Mouse (Mus musculus): ENCODE data around the gene Rnf220. TPM values are rescaled to one million over a fixed set of nuclear protein-coding genes. Genes with fewer than 3 reads are reported as not detected.

Rnf220 gene
- polyA plus RNA-seq, 1 experiment, result 84.5 TPM

GRCm38 (mm10) chr4:117416827-117417226 is 80.0 kb downstream of the Rnf220 start:
- no peak overlapping the region for H3K27ac ChIP-seq (ENCODE audit: insufficient read depth, low read depth, low read length)
- TF ChIP-seq CTCF (IDR thresholded peaks at IDR 0.05; ENCODE audit: low read depth, low read length) (no peak), POLR2A (IDR thresholded peaks at IDR 0.05; ENCODE audit: borderline replicate concordance, low read depth, low read length) (no peak)
- no peak overlapping the region for H3K4me3 ChIP-seq (ENCODE audit: insufficient read depth, low read length)
- no peaks in the 10 kb centered on the region for H3K4me1 ChIP-seq (ENCODE audit: control insufficient read depth, insufficient read depth, low read length)

- no peaks in the 10 kb centered on the region for H3K4me1 ChIP-seq (ENCODE audit: control insufficient read depth, insufficient read depth, low read length)
- H3K4me3 ChIP-seq (ENCODE audit: insufficient read depth, low read length), result no peak overlapping the region
- no peak overlapping the region for H3K27ac ChIP-seq (ENCODE audit: insufficient read depth, low read depth, low read length)
- TF ChIP-seq POLR2A (IDR thresholded peaks at IDR 0.05; ENCODE audit: borderline replicate concordance, low read depth, low read length), result no peak
- TF ChIP-seq CTCF (IDR thresholded peaks at IDR 0.05; ENCODE audit: low read depth, low read length), result no peak
Measured at GRCm38 (mm10) chr4:117410049-117410410, 86.8 kb downstream of the Rnf220 start.

DNA sequence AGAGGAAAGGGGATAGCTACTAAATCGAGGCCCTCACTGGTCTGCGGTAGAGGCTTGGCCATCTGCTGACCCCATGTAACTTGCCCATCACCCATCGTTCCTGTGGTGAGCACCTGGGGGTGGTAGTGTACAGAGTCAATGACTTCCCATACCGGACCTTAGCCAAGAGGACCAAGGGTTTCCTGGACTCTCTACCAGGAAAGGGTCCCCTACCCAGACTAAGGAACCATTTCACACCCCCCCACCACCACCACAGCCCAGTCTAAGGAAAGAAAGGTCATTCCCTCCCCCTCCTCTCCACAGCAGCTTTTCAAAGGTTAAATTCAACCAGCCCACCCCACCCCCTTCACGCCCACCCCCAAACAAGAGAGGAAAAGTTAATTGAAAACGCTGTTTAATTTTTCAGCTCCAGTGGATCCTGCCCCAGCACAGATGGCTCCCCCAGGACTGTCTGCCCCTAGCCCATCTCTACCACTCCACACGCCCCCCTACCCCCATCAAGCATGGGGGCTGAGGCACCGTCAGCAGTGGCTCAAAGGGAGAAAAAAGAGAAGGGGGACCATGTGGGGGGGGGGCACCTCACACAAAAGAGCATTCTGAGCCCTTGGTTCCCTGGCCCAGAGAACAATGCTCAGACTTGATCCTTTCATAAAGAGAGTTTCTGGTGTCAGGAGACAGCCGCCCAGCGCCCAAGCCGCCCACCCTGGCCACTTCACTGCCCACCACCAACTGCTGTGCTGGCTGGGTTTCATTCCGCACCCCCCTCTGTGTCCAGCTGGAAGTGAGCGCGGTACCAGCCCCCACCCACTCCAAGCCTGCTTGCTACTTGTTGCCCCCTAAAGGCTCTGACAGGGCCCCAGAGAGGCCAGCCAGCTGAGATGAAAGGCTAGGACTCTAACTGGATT is 87.5 kb downstream of the Rnf220 start:
- Histone ChIP-seq H3K4me1 (ENCODE audit: control insufficient read depth, insufficient read depth, low read length) (no peaks in the 10 kb centered on the region), H3K4me3 (ENCODE audit: insufficient read depth, low read length) (no peak overlapping the region), H3K27ac (ENCODE audit: insufficient read depth, low read depth, low read length) (no peak overlapping the region)
- TF ChIP-seq POLR2A (IDR thresholded peaks at IDR 0.05; ENCODE audit: borderline replicate concordance, low read depth, low read length), result no peak
- TF ChIP-seq CTCF (IDR thresholded peaks at IDR 0.05; ENCODE audit: low read depth, low read length), result no peak

DNA sequence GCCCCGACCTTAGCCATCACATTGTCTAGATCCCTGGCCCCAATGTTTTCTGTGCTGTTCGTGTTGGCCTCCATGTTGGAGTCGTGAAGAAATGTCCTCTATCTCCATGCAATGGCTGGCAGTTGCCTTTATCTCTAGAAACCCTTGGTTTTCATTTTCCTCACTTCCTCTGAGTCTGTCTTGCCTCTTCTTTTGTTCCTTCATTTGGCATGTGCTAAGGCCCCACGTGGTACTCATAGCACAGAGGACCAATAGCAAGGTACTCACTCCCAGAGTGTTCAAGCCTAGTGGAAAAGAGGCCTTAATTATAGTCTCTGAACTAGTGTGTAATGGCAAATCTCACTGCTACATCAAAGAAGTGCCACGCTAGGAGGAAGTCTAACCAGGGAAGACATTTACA is 88.9 kb downstream of the Rnf220 start:
- Histone ChIP-seq H3K4me3 (ENCODE audit: insufficient read depth, low read length) (no peak overlapping the region), H3K27ac (ENCODE audit: insufficient read depth, low read depth, low read length) (no peak overlapping the region)

DNA sequence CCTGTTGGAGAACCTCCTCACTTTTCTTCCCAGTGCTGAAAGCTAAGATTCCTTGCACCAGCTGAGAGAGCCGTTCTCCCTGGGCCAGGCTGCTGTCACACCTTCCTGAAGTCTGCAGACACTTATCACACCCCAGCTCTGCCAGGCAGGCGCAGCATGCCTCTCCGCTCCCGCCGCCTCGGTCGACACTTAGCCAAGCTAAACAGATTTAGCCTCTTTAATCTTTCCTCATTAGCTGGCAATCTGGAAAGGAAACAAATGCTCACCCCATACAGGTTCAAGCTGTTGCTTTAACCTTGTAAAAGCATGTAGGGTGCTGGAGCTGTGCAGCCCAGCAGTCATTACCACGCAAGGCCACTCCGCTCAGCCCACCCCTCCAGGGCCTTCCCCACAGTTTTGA is 90.9 kb downstream of the Rnf220 start:
- H3K4me1 ChIP-seq (ENCODE audit: control insufficient read depth, insufficient read depth, low read length), result no peaks in the 10 kb centered on the region
- H3K4me3 ChIP-seq (ENCODE audit: insufficient read depth, low read length), result no peak overlapping the region
- no peak overlapping the region for H3K27ac ChIP-seq (ENCODE audit: insufficient read depth, low read depth, low read length)
- no peak for TF ChIP-seq POLR2A (IDR thresholded peaks at IDR 0.05; ENCODE audit: borderline replicate concordance, low read depth, low read length)

More for the DNA sequence above, 88.9 kb downstream of the Rnf220 start:
- TF ChIP-seq CTCF (IDR thresholded peaks at IDR 0.05; ENCODE audit: low read depth, low read length) (no peak), POLR2A (IDR thresholded peaks at IDR 0.05; ENCODE audit: borderline replicate concordance, low read depth, low read length) (no peak)
- no peaks in the 10 kb centered on the region for H3K4me1 ChIP-seq (ENCODE audit: control insufficient read depth, insufficient read depth, low read length)

DNA sequence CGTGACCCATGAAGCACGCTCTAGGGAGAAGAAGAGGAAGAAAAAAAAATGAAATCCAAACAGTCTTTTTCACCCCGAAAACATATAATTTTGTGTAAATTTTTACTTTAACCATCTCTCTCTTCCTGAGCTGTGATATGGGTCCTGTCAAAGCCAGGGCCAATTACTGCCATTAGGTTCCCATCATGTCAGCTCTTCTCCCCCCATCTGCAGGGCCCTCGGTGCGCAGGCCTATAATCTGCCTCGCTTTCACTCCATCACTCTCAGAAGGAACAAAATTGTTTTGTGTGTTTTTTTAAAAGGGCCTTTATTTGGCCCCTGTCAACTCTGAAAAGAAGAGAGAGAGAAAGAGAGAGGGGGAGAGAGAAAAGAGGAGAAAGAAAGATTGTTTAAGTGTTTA is 91.6 kb downstream of the Rnf220 start:
- Histone ChIP-seq H3K27ac (ENCODE audit: insufficient read depth, low read depth, low read length) (no peak overlapping the region), H3K4me1 (ENCODE audit: control insufficient read depth, insufficient read depth, low read length) (no peaks in the 10 kb centered on the region), H3K4me3 (ENCODE audit: insufficient read depth, low read length) (no peak overlapping the region)
- TF ChIP-seq CTCF (IDR thresholded peaks at IDR 0.05; ENCODE audit: low read depth, low read length), result no peak
- TF ChIP-seq POLR2A (IDR thresholded peaks at IDR 0.05; ENCODE audit: borderline replicate concordance, low read depth, low read length), result no peak

- no peak overlapping the region for H3K4me3 ChIP-seq (ENCODE audit: insufficient read depth, low read length)
- H3K4me1 ChIP-seq (ENCODE audit: control insufficient read depth, insufficient read depth, low read length), result no peaks in the 10 kb centered on the region
- no peak overlapping the region for H3K27ac ChIP-seq (ENCODE audit: insufficient read depth, low read depth, low read length)
- TF ChIP-seq CTCF (IDR thresholded peaks at IDR 0.05; ENCODE audit: low read depth, low read length), result no peak
- no peak for TF ChIP-seq POLR2A (IDR thresholded peaks at IDR 0.05; ENCODE audit: borderline replicate concordance, low read depth, low read length)
Measured at GRCm38 (mm10) chr4:117403411-117403810, 93.4 kb downstream of the Rnf220 start.

DNA sequence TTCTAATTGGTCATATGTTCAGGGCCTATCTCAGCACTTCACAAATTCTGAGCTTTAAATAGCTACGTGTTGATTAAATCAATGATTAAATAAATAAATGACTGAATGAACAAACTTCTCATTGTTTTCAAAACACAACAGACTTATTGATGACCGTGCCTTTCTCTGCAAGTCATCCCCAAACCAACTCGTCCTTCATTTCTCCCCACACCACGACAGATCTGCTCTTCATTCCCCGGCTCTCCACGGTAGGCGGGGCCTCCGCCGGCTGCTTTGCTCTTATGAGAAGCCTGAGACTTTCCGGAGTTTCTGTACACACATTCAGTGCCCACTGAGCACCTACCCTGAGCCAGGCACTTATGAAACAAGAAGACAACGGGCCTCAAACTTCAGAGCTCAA is 99.7 kb downstream of the Rnf220 start:
- no peak for TF ChIP-seq POLR2A (IDR thresholded peaks at IDR 0.05; ENCODE audit: borderline replicate concordance, low read depth, low read length)
- TF ChIP-seq CTCF (IDR thresholded peaks at IDR 0.05; ENCODE audit: low read depth, low read length), result no peak
- Histone ChIP-seq H3K4me3 (ENCODE audit: insufficient read depth, low read length) (no peak overlapping the region), H3K27ac (ENCODE audit: insufficient read depth, low read depth, low read length) (no peak overlapping the region), H3K4me1 (ENCODE audit: control insufficient read depth, insufficient read depth, low read length) (no peaks in the 10 kb centered on the region)

DNA sequence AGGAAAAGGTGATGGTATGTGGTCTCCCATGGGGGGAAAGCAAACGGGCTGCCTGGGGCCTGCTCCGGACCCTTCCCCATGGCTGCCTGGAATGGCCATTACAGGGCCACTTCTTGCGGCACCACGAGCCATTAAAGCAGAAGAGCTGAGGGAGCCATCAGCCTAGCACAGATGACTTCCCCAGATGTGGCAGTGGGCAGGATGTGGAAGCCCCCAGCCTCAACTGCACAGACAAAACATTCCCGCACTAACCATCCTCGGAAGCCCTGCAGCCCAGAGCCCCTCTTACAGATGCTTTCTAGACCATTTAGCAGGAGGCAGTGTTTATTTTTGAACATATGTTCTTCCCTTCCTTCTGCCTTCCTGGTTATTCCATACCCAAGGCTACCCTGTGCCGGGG is 103.8 kb downstream of the Rnf220 start:
- TF ChIP-seq CTCF (IDR thresholded peaks at IDR 0.05; ENCODE audit: low read depth, low read length), result no peak

GRCm38 (mm10) chr4:117392391-117392790 is 104.5 kb downstream of the Rnf220 start:
- Histone ChIP-seq H3K4me1 (ENCODE audit: control insufficient read depth, insufficient read depth, low read length) (no peaks in the 10 kb centered on the region), H3K27ac (ENCODE audit: insufficient read depth, low read depth, low read length) (no peak overlapping the region), H3K4me3 (ENCODE audit: insufficient read depth, low read length) (no peak overlapping the region)
- no peak for TF ChIP-seq POLR2A (IDR thresholded peaks at IDR 0.05; ENCODE audit: borderline replicate concordance, low read depth, low read length)
- TF ChIP-seq CTCF (IDR thresholded peaks at IDR 0.05; ENCODE audit: low read depth, low read length), result no peak

More for the DNA sequence above, 103.8 kb downstream of the Rnf220 start:
- Histone ChIP-seq H3K4me3 (ENCODE audit: insufficient read depth, low read length) (no peak overlapping the region), H3K27ac (ENCODE audit: insufficient read depth, low read depth, low read length) (no peak overlapping the region), H3K4me1 (ENCODE audit: control insufficient read depth, insufficient read depth, low read length) (no peaks in the 10 kb centered on the region)
